Mouse (Mus musculus) monocyte, adult 2 months (primary cell): ENCODE results near the gene Olfr1344.
"Not testable (repeated sequence)": the region's sequence is repeated elsewhere in the genome, so short reads cannot be mapped to it uniquely, and the experiment has no call there.

ENCODE experiments used
- DNase-seq, 2 experiments: peaks; one replicate each; pipeline ENCODE4 v3.0.0; 2022; ENCODE audit warnings: low spot score in 2 of 2, low read depth in 1 of 2

Gene Olfr1344

GRCm38 (mm10) chr7:6438388-6438787 lies at the start of gene Olfr1344:
Olfr1344 (plus strand) TSS chr7:6438688.
- DNase-seq: no peak

DNA sequence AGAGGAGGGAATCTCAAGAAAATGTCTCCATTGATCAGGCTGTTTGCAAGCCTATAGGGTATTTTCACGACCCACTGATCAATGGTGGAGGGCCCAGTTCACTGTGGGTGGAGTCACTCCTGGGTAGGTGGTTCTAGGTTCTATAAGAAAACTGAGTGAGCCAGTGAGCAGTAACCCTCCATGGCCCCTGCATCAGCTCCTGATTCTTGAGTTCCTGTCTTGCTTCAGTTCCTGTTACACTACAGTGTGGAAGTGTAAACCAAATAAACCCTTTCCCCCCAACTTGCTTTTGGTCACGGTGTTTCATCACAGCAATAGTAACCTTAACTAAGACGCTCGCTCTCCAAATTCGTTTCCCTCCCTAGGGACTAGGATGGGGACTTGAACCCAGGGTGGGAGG lies 49.5 kb upstream of the Olfr1344 start:
- no peak for DNase-seq

GRCm38 (mm10) chr7:6389449-6389848 lies 49.0 kb upstream of the Olfr1344 start:
- no peak for DNase-seq

DNA sequence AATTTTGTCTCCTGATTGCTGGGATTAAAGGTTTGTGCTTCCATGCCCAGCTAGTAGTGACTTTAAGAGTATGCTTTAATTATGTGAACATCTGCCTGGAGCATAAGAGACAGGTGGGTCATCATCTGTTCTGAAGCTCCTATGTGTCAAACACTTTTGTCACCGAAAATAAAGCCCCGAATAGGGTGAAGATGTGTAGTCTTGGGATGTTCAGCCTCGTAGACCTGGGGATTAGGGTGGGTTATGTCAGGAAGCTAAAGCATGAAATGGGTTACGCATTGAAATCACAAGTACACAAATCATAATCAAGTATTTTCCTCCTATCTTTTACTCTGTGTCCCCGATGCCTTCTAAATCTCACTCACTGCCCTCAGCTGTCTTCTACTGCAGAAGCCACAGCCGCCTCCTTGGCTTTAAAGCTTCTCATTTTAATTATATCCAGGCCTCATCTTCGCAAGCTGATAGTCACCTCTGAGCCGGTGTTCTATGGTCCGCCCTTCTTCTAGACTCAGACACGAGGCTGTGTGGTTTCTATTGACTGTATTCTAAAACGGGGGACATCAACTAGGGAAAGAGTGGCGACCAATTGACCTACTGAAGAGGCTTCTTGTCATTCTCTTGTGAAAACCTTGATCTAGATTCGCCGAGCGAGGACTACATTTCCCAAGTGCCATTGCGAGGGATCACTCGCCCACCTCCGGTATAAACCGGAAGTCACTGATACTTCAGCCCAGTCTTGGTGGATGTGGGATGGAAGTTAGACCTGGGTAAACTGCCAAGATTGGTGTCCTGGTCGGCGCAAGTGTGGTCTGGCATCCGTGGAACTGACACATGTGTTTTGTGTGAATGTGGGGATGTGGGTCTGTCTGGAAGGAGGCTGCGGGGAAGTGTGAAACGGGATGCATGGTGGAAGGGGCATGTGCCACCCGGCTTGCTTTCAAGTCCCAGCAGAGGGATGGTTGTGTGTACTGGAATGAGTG lies 40.2 kb upstream of the Olfr1344 start, which contains the start of gene Smim17:
Gene Smim17, plus strand, starts transcription at position 720 of the 980 bp plus-strand sequence.
- no peak for DNase-seq

DNA sequence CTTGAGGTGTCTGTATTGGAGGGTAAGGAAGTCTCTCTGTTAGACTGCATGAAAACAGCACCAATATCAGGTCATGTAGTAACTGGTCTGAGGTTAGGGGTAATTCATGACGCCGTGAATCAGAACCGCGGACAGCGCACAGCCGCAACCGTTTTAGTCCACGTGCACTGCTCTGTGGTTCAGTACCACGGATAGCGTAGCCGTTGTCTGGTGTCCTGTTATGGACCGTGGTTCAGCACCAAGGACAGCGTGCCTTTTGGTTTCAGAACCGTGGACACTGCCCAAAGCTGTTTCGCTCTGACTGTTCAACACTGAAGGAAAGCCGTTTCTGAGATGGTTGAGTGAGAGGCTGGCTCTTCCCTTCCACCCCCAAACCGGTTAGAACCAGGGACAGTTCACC lies 28.4 kb upstream of the Olfr1344 start, which contains the start of gene Gm20715:
Gene Gm20715, plus strand, starts transcription at position 235 of the 400 bp plus-strand sequence.
- DNase-seq: peak; percentile 50 to 61

GRCm38 (mm10) chr7:6414626-6415441 lies 23.7 kb upstream of the Olfr1344 start:
- DNase-seq: no peak

DNA sequence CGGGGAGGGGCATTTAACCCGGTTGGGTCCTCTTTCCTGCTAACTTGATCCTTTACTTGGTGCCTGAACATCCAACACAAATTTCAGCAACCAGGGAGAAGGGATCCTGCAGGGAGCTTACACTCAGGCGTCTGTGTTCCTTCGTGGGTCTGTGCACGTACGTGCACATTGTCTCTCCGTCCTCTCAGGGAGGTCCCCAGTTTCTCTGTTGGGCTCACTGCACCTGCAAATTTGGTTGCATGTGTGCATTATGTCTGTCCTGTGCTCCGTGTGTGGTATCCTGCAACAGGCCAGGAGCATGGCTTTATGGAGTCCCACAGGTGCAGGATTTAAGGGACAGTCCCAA lies 23.1 kb upstream of the Olfr1344 start:
- no peak for DNase-seq

DNA sequence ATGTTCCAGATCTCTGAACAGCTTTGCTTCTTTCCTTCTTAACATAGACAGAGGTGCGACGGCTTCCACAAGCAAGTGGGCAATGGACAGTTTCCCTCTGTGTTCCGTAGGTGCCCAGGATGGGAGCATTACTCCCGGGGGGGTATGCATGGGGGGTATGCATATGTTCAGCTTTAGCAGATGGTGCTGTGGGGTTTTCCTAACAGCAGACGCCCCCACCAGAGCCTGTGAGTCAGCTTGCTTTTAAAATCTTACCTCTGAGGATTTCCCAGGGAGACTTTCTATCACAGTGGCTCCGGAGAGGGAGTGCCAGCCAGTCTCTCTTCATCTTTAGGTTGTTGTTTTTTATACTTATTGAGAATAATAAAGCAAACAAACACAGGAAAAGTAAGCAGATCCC lies 18.6 kb upstream of the Olfr1344 start:
- DNase-seq: no peak

DNA sequence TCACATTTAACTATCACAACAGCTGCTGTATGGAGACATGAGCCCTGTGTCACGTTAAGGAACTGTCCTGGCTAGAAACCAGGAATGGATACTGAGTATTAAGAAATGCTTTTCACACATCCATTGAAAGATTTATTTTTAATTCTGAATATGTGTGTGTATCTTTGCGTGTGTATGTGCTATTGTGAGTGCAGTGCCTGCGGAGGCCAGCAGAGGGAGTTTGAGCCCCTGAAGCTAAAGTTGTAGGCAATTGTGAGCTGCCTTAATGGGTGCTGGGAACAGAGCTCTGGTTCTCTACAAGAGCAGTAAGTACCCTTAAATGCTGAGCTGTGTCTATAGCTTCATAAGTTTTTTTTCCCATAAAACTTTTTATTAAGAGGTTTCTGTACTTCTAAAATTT lies 9.1 kb upstream of the Olfr1344 start:
- DNase-seq: no peak

- DNase-seq: no peak
Observed at GRCm38 (mm10) chr7:6430342-6430741, 8.1 kb upstream of the Olfr1344 start.

DNA sequence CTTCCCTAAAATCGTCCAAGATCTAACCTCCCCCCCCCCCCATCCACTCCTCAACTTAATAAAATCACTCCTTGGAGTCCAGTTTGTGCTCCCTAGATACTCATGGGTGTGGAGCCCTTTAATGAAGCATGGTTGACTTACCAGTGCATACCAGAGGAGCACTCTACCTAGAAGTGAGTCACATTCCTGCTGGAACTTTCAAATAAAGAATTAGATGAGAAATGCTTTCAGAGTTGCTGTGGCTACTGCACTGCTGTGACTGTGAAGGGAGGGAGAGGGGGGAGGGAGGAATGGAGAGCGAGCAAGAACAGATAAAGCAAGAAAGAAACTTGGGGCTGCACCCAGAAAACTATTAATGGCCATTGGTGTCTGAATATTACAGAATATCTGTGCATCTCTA lies 2.7 kb downstream of the Olfr1344 start:
- DNase-seq: no peak

DNA sequence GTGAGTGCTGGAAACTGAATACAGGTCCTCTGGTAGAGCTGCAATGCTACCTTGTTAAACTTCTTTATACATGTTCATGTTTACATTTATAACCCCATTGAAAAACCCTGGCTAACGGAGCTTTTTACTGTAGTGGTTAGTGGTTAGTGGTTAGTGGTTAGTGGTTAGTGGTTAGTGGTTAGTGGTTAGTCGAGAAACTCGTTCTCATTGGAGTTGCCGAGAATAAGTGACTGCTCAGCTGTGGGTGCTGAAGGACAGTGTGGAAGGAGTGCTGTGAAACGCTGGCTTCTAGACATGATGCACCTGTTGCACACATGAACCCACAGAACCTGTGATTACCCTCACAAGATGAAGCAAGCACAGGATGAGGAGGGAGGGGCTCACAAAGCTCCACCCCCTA lies 9.3 kb downstream of the Olfr1344 start:
- no peak for DNase-seq

DNA sequence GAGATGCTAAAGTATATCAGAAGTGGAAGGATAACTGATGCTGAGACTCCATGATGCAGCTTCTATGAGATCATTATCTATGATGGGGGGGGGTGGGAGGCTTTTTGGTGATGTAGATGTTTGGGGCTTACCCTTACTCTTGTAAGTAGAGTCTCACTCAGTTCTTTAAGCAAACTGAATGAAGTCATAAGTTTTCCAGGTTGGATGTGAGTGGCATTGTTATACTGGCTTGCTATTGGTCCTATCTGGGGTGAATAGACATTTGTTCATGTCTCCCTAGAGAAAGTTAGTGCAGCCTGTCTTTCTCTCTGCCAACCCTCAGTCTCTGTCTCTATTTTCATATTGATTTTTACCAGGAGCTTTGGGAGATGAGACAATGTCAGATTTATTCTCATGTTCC lies 17.4 kb downstream of the Olfr1344 start, which contains the start of gene Olfr1336:
Gene Olfr1336, plus strand, starts transcription at position 301 of the 400 bp plus-strand sequence.
- DNase-seq: no peak

DNA sequence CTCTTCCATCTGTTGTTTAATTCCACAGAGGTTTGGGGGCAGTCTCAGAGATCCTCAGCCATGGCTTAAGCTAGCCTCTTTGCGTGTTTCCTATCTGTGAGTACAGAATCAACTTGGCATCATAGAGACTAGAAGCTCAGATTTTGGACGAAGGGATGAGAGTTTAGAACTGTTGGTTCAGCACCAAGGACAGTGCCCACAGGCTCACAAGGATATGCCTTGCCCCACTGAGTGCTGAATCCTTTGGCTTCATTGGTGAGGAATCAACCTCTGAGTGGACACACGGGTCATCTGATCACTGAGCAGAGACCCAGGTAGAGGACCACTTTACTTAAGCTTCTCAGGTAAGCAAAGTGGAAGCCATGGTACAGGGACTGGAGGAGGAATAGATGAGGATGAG lies 17.9 kb downstream of the Olfr1344 start:
- no peak for DNase-seq

- DNase-seq: no peak
Observed at GRCm38 (mm10) chr7:6466951-6467350, 28.5 kb downstream of the Olfr1344 start, which contains the start of gene Olfr1346. Olfr1346 (plus strand) TSS chr7:6467101.

- DNase-seq: not testable (repeated sequence)
Observed at GRCm38 (mm10) chr7:6477633-6478032, 39.1 kb downstream of the Olfr1344 start.

DNA sequence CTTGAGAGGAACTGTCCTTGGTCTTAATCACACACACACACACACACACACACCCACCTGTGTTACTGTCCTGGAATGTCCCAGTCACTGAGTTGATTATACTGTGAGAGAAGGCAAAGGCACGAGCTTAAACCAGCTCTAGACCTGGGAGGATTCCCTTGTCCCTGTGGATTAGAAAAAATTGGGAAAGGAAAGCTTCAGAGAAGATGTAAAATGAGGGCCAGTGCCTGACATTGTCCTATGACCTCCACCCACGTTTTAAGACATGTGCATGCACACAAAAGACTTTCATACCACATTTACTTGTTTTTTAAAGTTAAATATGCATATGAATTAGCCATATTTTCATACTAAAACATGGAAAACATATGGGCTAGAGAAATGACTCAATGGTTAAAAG lies 48.4 kb downstream of the Olfr1344 start, which contains the start of gene Olfr5:
Gene Olfr5, minus strand, starts transcription at position 101 of the 400 bp plus-strand sequence.
- DNase-seq: no peak
